Comparison of ENCODE assay signal across 19 mouse cellular contexts in the genomic region with DNA sequence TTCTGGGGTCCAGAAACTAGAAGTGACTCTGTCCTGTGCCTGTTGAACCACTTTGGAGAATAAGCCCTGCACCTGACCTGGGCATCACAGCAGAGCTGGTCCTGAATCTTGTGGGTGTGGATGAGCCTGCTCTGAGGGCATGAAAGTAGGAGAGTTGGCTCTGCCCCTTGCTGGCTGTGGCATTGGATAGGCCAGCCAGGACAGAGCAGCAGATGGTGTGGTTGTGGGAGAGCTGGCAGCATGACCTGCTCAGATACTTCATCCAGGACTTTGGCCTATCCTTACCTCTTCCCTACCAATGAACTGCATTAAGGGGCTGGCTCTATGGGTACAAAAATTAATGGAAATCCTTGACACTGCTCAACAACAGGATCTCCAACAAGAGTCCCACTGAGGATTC. TPM values are rescaled to one million over a fixed set of nuclear protein-coding genes. Genes with fewer than 3 reads are reported as not detected.
"Had no signal": no experiment of that assay in that cellular context is flagged by ENCODE, and none has a peak within 500 bp of the region (broad histone marks: within the 10 kb centered on the region; RNA-seq: fewer than 3 reads in every experiment).

No protein-coding gene starts in this region.

- DNase-seq: kidney, postnatal 10 days; kidney, postnatal 4 days; lung, postnatal 14 days; right cerebral cortex, adult 18-20 months; right cerebral cortex, postnatal 25 days; thymus, adult 18-20 months; thymus, postnatal 14 days had no signal

- ATAC-seq: liver, embryonic 12.5 days; midbrain, embryonic 13.5 days had no signal

- H3K4me1 ChIP-seq: limb, embryonic 15.5 days; liver, embryonic 12.5 days; lung, embryonic 15.5 days; midbrain, embryonic 13.5 days; neural tube, embryonic 15.5 days had no signal

- H3K4me3 ChIP-seq: layer of hippocampus, adult 2 months; limb, embryonic 15.5 days; liver, embryonic 12.5 days; lung, embryonic 15.5 days; midbrain, embryonic 13.5 days; myocyte; neural tube, embryonic 15.5 days had no signal

- H3K27ac ChIP-seq: layer of hippocampus, adult 2 months; limb, embryonic 15.5 days; liver, embryonic 12.5 days; lung, embryonic 15.5 days; midbrain, embryonic 13.5 days; neural tube, embryonic 15.5 days had no signal

- H3K27me3 ChIP-seq: limb, embryonic 15.5 days; liver, embryonic 12.5 days; lung, embryonic 15.5 days; midbrain, embryonic 13.5 days; neural tube, embryonic 15.5 days had no signal

- H3K4me2 ChIP-seq: limb, embryonic 15.5 days; liver, embryonic 12.5 days; lung, embryonic 15.5 days; midbrain, embryonic 13.5 days; neural tube, embryonic 15.5 days had no signal

- H3K36me3 ChIP-seq: limb, embryonic 15.5 days; liver, embryonic 12.5 days; lung, embryonic 15.5 days; midbrain, embryonic 13.5 days; neural tube, embryonic 15.5 days had no signal

- H3K9ac ChIP-seq: limb, embryonic 15.5 days; liver, embryonic 12.5 days; lung, embryonic 15.5 days; midbrain, embryonic 13.5 days; neural tube, embryonic 15.5 days had no signal

- H3K9me3 ChIP-seq: limb, embryonic 15.5 days; liver, embryonic 12.5 days; lung, embryonic 15.5 days; midbrain, embryonic 13.5 days; neural tube, embryonic 15.5 days had no signal

RNA-seq across cellular contexts. Expression of a gene that starts 3.4 kb away (rescaled TPM):
- total RNA-seq: left cerebral cortex, adult 18-20 months; left cerebral cortex, postnatal 14 days; midbrain, postnatal 0 days had no signal
- polyA plus RNA-seq: liver, embryonic 12.5 days; midbrain, embryonic 13.5 days; midbrain, postnatal 0 days; myocyte; small intestine, adult 2 months had no signal

RNA-seq across cellular contexts. Expression of a gene that starts 38.3 kb away (rescaled TPM):
- polyA plus RNA-seq: myocyte had no signal

RNA-seq across cellular contexts. Expression of a gene that starts 40.6 kb away (rescaled TPM):
- total RNA-seq: layer of hippocampus, adult 2 months had no signal
- polyA plus RNA-seq: liver, embryonic 16.5 days; myocyte; small intestine, adult 2 months had no signal
